Mouse (Mus musculus) ES-Bruce4 (cell line): ENCODE results near the gene Psmb8. TPM values are rescaled to one million over a fixed set of nuclear protein-coding genes. Genes with fewer than 3 reads are reported as not detected.
A peak's percentile ranks its signal among the peaks of the same experiment; 100 is the strongest.

Source experiments
- H3K27ac ChIP-seq: 2 replicates; pipeline ENCODE4 v1.5.1; 2012; ENCODE audit warnings: low read length, inconsistent platforms; ENCODE audit not compliant: insufficient read depth
- H3K27me3 ChIP-seq: 2 replicates; pipeline ENCODE4 v1.6.1; 2012; ENCODE audit warnings: mild to moderate bottlenecking, low read length, inconsistent platforms; ENCODE audit not compliant: control insufficient read depth, poor library complexity, insufficient read depth, severe bottlenecking
- H3K36me3 ChIP-seq: 2 replicates; pipeline ENCODE4 v1.6.1; 2012; ENCODE audit warnings: inconsistent platforms, mild to moderate bottlenecking, low read length, moderate library complexity; ENCODE audit not compliant: control insufficient read depth, poor library complexity, insufficient read depth, severe bottlenecking
- H3K4me1 ChIP-seq: one replicate; pipeline ENCODE4 v1.8.1; 2011; ENCODE audit warnings: low read length; ENCODE audit not compliant: control insufficient read depth, insufficient read depth
- H3K4me3 ChIP-seq: 2 replicates; pipeline ENCODE4 v1.5.1; 2011; ENCODE audit warnings: low read depth, mild to moderate bottlenecking, low read length
- H3K9ac ChIP-seq: 2 replicates; pipeline ENCODE4 v1.6.1; 2012; ENCODE audit warnings: low read depth, mild to moderate bottlenecking, inconsistent platforms; ENCODE audit not compliant: poor library complexity, severe bottlenecking
- H3K9me3 ChIP-seq: replicated peaks from 2 replicates; pipeline ENCODE4 v1.6.1; 2012; ENCODE audit warnings: mild to moderate bottlenecking, low read length, inconsistent platforms; ENCODE audit not compliant: control insufficient read depth, poor library complexity, insufficient read depth, severe bottlenecking
- CTCF ChIP-seq: IDR thresholded peaks from one replicate; pipeline ENCODE4 v1.8.1; 2011; ENCODE audit warnings: low read depth, low read length
- EP300 ChIP-seq: IDR thresholded peaks from 2 replicates; pipeline ENCODE4 v1.6.1; 2011; ENCODE audit warnings: low read depth, low read length; ENCODE audit not compliant: insufficient read depth
- POLR2A ChIP-seq: IDR thresholded peaks from one replicate; pipeline ENCODE4 v1.8.1; 2011; ENCODE audit warnings: low read length; ENCODE audit not compliant: insufficient read depth
- polyA plus RNA-seq: library from polyadenylated mRNA; stranded (reverse); fragments of >200 nt; gene quantifications from 2 replicates; pipeline ENCODE4 v1.2.4, GENCODE M21; 2011; ENCODE audit warnings: low read depth; ENCODE audit not compliant: missing spikeins, insufficient read depth, insufficient read length

Psmb8 gene
- polyA plus RNA-seq, 1 experiment = 20.5 TPM

DNA sequence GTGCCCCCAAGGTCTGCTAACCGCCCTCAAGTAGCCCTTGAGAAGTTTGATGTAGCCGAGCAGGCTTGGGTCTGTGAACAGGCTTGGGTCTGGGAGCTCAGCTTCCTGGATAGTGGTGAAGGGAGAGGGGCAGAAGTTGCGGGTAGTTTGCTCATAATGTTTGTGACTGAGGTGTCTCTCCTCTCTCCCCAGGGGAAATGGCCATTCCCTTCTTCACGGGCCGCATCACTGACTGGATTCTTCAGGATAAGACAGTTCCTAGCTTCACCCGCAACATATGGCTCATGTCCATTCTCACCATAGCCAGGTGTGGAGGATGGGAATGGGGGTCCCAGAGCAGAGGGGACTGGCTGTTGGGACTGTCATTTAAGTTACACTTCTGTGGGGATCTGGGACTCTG lies 8.5 kb upstream of the Psmb8 start:
- no peaks in the 10 kb centered on the region for H3K4me1 ChIP-seq
- H3K36me3 ChIP-seq = no peaks in the 10 kb centered on the region
- H3K27me3 ChIP-seq = no peaks in the 10 kb centered on the region
- H3K27ac ChIP-seq = no peak overlapping the region
- no peak for TF ChIP-seq CTCF
- H3K9me3 ChIP-seq = no peaks in the 10 kb centered on the region
- H3K4me3 ChIP-seq = no peak overlapping the region
- no peak overlapping the region for H3K9ac ChIP-seq

DNA sequence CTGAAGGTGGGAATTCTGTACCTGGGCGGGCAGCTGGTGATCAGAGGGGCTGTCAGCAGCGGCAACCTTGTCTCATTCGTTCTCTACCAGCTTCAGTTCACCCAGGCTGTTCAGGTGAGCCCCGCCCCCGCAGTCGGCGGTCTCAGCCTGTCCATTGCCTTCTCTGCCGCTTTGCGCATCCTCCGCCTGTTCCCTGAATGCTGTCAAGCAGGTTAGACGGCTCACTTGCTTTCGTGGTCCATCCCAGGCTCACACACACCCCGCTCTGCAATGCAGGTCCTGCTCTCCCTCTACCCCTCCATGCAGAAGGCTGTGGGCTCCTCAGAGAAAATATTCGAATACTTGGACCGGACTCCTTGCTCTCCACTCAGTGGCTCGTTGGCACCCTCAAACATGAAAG lies 4.7 kb upstream of the Psmb8 start:
- peak; percentile 72; the same call in 1 of the 2 replicates for TF ChIP-seq EP300
- no peak for TF ChIP-seq POLR2A
- Histone ChIP-seq H3K9ac (no peak overlapping the region), H3K27ac (no peak overlapping the region), H3K4me3 (no peak overlapping the region), H3K9me3 (no peaks in the 10 kb centered on the region), H3K27me3 (no peaks in the 10 kb centered on the region), H3K4me1 (no peaks in the 10 kb centered on the region), H3K36me3 (no peaks in the 10 kb centered on the region)

DNA sequence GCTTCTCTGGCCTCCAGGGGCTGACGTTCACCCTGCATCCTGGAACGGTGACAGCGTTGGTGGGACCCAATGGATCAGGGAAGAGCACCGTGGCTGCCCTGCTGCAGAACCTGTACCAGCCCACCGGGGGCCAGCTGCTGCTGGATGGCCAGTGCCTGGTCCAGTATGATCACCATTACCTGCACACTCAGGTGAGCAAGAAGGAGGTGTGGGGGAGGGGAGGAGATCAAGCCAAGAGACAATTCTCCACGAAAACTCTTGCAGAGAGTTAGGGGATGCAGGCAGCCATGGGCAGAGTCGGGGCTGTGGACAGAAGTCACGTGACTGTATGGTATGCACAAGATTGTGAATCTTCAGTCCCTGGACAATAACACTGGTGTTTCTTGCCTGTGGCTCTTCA lies 4.1 kb upstream of the Psmb8 start:
- H3K9me3 ChIP-seq = no peaks in the 10 kb centered on the region
- no peak for TF ChIP-seq POLR2A
- TF ChIP-seq CTCF = no peak
- no peak for TF ChIP-seq EP300
- H3K9ac ChIP-seq = no peak overlapping the region
- H3K27me3 ChIP-seq = 0 out of 2 replicates have a peak, but pooled peaks cover 2% of the 10 kb centered on the region
- H3K4me1 ChIP-seq = no peaks in the 10 kb centered on the region
- H3K27ac ChIP-seq = no peak overlapping the region
- no peak overlapping the region for H3K4me3 ChIP-seq
- no peaks in the 10 kb centered on the region for H3K36me3 ChIP-seq

DNA sequence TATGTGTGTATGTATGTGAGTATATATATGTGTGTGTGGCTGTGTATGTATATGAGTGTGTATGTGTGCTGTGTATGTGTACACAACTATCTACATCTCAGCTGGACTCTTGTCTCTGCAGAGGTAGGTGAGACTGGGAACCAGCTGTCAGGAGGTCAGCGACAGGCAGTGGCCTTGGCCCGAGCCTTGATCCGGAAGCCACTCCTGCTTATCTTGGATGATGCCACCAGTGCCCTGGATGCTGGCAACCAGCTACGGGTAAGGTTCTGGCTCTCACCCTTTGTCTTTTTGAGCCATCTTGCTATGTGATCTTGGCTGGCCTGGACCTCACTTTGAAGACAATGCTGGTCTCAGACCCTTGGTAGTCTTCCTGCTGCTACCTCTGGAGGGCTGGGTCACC lies 2.8 kb upstream of the Psmb8 start:
- Histone ChIP-seq H3K9me3 (no peaks in the 10 kb centered on the region), H3K4me3 (no peak overlapping the region), H3K27ac (no peak overlapping the region), H3K36me3 (no peaks in the 10 kb centered on the region), H3K27me3 (0 out of 2 replicates have a peak, but pooled peaks cover 2% of the 10 kb centered on the region), H3K9ac (no peak overlapping the region), H3K4me1 (no peaks in the 10 kb centered on the region)
- no peak for TF ChIP-seq EP300
- TF ChIP-seq CTCF = no peak
- no peak for TF ChIP-seq POLR2A

DNA sequence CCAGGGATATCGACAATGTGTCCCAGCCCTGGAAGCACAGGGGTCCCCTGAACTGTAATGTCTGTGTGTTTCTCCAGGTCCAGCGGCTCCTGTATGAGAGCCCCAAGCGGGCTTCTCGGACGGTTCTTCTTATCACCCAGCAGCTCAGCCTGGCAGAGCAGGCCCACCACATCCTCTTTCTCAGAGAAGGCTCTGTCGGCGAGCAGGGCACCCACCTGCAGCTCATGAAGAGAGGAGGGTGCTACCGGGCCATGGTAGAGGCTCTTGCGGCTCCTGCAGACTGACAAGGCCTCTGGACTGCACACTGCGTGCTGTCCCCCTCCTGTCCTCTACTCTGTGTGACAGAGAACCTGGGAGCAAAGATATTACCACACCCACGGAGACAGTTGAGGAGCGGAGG lies 1.0 kb upstream of the Psmb8 start:
- no peaks in the 10 kb centered on the region for H3K36me3 ChIP-seq

DNA sequence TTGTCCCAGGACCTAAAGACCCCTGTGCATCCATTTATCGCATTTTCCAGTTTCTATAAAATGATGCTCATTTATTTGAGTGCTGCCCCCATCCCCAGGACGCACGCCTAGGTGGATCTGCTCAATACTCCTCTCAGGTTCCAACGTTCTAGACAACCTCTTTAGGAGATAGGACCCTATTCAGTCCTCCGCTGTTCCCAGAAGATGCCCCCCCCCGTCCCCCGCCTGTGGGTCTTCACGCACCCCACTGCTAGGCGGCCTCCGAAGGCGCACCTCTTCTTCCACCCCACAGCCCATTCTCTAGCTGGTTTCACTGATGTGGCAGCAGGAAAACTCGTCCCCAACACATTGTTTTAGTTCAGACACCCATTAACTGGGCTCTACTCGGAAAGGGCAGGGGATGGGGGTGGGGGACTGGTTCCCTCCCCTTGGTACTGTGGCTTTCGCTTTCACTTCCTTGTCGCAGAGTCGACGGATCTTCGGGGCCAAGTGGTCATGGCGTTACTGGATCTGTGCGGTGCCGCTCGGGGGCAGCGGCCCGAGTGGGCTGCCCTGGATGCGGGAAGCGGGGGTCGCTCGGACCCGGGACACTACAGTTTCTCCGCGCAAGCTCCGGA lies 491 bp downstream of the Psmb8 start:
- no peak overlapping the region for H3K27ac ChIP-seq
- H3K4me3 ChIP-seq = peak overlapping the region; percentile 52
- TF ChIP-seq POLR2A (no peak), EP300 (no peak), CTCF (no peak)
- H3K9me3 ChIP-seq = no peaks in the 10 kb centered on the region
- no peaks in the 10 kb centered on the region for H3K36me3 ChIP-seq
- H3K4me1 ChIP-seq = no peaks in the 10 kb centered on the region
- H3K27me3 ChIP-seq = 0 out of 2 replicates have a peak, but pooled peaks cover 2% of the 10 kb centered on the region
- peak overlapping the region; percentile 32; the same call in 1 of the 2 replicates for H3K9ac ChIP-seq

More for the DNA sequence above, 1.0 kb upstream of the Psmb8 start:
- H3K27ac ChIP-seq = no peak overlapping the region
- no peaks in the 10 kb centered on the region for H3K9me3 ChIP-seq
- H3K4me3 ChIP-seq = no peak overlapping the region
- H3K9ac ChIP-seq = no peak overlapping the region
- 0 out of 2 replicates have a peak, but pooled peaks cover 2% of the 10 kb centered on the region for H3K27me3 ChIP-seq
- no peaks in the 10 kb centered on the region for H3K4me1 ChIP-seq
- no peak for TF ChIP-seq CTCF
- TF ChIP-seq POLR2A = no peak
- TF ChIP-seq EP300 = no peak
